Mouse (Mus musculus) CD4-positive naive resting alpha-beta T cell, adult 76 days (primary cell): ENCODE measurements around the gene Olfm3. TPM values are rescaled to one million over a fixed set of nuclear protein-coding genes. Genes with fewer than 3 reads are reported as not detected.

Experiments used
- total RNA-seq: library from RNA; stranded (reverse); gene quantifications from one replicate; pipeline ENCODE4 v1.2.4, GENCODE M21; 2023

Olfm3 gene
- not detected for total RNA-seq

DNA sequence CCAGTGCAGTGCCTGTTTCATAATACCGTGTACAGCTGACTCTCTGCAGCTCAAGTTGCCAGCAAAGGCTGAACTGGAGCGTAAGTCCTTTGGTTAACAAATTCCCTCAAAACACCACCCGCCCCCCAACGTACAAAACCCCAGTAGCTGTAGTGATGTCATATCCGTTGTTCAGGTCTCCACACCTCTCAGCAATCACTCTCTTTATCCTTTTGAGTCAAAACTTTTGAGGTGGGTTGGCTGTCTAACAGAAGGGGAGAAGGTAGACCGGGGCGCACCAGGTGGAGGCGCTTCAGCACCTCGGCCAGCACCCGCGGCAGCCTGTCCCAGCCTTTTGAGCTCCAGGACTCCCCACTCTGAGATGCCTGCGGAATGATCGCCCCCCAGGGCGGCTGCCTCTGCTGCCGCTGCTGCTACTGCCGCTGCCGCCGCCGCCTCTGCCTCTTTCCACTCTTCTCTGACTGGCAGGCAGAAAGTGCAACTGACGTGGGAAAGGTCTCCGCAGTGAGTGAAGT, at the start of gene Olfm3:
Gene Olfm3, plus strand, starts transcription at position 155 of the 515 bp plus-strand sequence.

